Mouse (Mus musculus) kidney, adult 9 months (tissue): ENCODE data around the gene Cpeb2.

Source experiments
- DNase-seq: peaks from one replicate; pipeline ENCODE4 v3.0.0; 2022

The Cpeb2 gene

GRCm38 (mm10) chr5:43239141-43239835, 6.3 kb downstream of the Cpeb2 start:
- DNase-seq = no peak

DNA sequence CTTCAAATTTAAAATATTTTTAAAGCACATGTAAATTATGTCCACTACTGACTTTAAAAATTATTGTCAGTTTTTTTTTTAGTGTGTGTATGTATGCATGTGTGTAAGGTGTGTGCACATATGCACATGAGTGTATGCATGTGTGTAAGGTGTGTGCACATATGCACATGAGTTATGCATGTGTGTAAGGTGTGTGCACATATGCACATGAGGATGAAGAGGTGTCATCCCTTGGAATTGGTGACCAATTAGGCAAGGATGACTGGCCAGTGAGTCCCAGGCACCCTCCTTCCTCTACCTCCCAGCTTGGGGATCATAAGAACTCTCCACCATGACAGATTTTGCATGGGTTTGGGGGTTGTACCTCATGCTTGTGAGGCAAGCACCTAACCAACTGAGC, 7.8 kb downstream of the Cpeb2 start:
- DNase-seq = no peak

DNA sequence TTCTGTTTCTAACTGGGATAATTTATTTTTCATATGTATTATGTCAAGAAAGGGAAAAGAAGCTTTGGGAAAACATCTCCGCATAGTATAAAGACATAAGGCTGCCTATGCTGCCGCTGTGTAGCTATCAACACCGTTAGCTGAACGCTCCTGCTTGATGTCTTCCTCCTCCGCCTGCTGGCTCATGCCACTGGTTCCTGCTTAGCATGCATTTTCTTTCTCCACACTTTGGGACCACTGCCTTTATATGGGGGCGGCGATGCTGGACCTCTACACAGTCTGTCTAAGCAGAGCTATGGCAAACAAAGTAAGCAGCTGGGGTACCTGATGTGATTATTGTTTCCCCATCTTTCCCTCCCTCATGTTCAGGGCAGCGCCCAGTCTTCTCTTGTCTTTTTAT, 13.3 kb downstream of the Cpeb2 start:
- DNase-seq = no peak

- DNase-seq = no peak
These were observed 14.0 kb downstream of the Cpeb2 start for GRCm38 (mm10) chr5:43246954-43247353.

DNA sequence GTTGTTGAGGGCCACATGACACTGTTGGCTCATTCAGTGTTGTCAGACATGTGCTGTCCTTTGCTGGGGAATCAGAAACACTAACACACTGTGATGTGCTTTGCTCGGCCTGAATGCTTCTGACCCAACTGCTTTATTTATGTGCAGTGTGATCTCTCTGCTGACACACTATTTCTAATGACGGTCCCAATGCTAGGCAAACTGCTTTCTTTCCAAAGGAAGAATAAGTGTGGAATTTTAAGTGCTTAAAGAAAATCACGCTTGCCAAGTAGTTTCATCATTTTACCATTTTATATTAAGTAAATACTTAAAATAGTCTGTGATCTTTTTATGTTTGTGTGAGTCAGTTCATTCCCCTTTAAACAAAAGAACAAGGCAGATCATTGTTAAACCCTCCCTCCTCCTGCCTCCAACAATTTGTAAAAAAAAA, 15.0 kb downstream of the Cpeb2 start:
- no peak for DNase-seq

DNA sequence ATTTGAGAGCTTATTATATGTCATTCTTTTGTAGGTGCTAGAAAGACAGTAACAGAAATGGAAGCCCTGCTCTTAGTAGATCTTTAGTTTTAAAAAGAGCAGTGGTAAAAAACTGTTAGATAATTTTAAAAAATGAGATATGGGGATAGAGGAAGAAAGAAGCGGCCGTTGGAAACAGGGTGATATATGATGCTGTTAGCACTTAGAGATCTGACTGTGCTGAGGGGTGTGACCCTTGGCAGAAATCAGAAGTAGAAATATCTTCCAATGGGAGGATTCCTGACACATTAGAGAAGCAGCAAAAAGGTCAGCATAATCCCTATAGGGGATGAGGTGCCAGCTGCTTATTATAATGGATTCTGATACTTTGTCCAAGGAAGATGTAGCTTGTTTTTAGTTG, 24.5 kb downstream of the Cpeb2 start:
- no peak for DNase-seq

DNA sequence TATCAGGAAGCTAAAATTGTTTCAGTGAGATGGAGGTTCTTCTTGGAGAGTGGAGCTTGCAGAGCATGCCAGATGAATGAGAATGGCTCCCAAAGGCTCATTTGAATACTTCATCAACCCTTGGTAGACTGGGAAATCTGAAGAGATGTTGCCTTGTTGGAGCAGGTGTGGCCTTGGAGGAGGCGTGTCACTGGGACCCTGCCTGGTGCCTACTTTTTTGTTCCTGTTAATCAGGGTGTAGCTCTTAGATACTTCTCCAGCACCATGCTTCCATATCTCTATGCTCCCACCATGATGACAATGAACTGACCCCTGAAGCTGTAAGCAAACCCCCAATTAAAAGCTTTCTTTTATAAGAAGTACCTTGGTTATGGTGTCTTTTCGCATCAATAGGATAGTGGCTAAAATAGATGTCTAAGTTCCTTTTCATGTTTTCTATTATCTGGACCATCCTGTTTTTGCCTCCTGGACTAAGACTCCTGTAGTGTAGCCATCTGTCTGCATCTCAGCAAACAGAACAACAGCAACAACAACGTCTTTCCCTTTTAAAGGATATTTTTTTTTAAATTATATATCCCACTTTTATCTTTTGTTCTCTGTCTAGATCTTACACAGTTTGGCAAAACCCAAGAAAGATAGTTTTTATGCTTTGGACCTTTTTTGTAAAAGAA, 25.6 kb downstream of the Cpeb2 start:
- no peak for DNase-seq

GRCm38 (mm10) chr5:43261814-43262213, 28.8 kb downstream of the Cpeb2 start:
- DNase-seq = no peak

- peak; percentile 83 for DNase-seq
These were observed 31.0 kb downstream of the Cpeb2 start for GRCm38 (mm10) chr5:43263951-43264350.

DNA sequence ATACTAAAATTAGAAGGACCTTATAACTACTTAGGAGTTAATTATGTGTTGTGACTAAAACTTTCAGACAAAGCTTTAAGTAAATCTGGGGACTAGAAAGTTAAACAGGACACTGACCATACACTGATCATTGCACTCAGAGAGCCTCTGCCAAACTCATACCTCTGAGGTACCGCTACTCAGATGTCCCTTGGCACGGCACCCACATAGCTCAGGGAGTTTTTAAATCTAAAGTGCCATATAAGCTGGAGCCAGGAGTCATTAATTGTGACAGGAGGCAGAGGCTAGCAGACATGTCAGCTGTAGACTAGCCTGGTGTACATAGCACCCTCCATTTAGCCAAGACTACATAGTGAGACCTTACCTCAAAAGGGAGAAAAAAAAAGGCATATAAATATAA, 31.7 kb downstream of the Cpeb2 start:
- peak; percentile 17 for DNase-seq

DNA sequence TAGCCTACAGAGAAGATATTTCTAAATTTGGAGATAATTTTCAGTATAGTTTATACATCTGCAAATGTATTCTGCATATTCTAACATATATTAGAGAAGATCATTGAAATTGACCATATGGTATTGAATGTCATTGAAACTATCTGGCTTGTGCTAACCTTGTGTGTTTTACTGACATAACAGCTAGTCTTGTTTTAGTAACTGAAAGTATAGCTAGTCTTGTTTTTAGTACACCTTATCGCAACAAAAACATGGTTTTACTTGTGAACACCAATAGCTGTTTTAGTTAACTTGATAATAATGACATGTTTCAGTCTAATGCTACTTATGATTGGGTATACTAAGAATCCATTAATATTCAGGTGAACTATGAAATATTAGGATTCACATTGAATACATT, 45.0 kb downstream of the Cpeb2 start:
- DNase-seq = no peak

DNA sequence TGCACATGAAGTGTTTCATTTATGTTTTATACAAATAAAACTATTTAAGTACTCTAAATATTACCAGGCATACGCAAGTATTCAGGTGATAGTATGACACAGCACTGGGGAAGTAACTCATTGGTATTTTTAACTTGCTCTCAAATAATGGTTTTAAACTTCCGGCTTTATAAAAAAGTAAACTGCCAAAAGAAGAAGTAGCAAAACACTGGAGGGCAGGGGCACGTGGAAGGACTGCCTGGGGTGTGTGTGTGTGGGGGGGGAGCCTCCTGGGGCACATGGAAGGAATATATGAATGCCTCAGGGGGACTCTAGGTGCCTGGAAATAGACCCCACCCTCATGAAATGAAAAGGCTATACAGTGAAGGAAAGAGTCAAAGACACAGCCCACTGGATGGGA, 46.8 kb downstream of the Cpeb2 start:
- DNase-seq = no peak

DNA sequence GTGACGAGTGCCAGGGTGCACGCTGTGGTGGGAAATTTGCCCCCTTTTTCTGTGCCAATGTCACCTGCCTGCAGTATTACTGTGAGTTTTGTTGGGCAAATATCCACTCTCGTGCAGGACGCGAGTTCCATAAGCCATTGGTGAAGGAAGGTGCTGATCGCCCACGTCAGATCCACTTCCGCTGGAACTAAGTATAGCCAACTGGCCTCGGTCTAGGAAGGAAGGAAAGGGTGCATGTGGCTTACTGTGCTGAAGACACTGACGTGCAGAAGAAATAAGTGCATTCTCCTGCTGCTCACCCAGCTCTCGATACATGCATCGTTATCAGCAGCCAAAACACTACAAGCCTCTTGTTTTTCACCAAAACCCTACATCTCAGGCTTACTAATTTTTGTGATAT, 52.8 kb downstream of the Cpeb2 start:
- DNase-seq = no peak

GRCm38 (mm10) chr5:43289752-43290446, 56.9 kb downstream of the Cpeb2 start:
- DNase-seq = no peak

DNA sequence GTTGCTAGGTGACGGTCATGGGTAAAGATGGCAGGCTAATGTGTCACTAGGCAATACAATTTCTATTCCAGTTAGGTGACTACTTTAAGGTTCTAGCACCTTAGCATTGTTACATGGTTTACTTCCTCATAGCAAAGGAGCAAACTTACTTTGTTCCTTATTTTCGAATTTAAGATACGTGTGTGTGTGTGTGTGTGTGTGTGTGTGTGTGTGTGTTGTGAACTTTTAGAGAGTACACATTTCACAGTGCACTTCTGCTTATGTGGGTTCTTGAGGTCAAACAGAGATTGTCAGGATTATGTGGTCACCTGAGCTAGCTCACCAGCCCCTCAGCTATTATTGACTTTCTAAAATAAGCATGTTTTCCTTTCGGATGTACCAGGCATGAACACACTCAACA, 60.2 kb downstream of the Cpeb2 start:
- DNase-seq = no peak

DNA sequence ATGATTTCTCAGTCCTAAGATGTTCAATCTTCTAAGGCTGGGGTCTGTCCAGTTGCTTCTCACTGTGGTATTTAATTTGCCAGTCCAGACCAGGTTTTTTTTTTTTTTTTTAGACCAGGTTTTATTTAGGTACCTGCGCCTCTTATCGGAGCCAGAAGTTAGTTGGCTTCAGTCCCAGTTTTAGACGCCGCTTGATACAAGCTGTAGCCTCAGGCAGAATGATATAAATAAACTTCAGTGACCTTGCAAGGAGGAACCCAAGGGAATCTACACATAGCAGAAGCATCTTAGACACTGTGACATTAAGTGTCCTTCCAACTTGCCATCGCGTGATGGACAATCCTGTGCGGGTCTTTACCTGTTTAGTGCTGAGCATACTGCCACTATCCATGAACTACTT, 64.5 kb downstream of the Cpeb2 start:
- no peak for DNase-seq

DNA sequence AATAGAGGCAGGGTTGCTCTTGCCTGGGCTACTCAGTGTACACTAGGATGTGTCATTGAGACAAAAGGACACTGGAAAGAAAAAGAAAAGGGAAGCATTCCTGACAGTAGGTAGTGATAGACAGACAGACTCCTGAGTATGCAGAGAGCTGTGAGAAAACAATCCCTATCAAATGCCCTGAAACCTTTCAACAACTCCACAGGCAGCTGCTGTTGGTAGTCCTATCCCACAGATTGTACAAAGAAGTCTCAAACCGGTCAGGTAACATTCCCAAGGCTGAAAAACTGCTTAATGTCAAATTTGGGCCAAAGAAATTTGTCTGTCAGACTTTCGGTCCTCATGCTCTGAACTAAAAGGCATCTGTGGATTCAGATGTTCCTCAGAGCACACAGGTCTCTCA, 66.0 kb downstream of the Cpeb2 start:
- no peak for DNase-seq

GRCm38 (mm10) chr5:43300076-43300475, 67.1 kb downstream of the Cpeb2 start:
- DNase-seq = no peak

DNA sequence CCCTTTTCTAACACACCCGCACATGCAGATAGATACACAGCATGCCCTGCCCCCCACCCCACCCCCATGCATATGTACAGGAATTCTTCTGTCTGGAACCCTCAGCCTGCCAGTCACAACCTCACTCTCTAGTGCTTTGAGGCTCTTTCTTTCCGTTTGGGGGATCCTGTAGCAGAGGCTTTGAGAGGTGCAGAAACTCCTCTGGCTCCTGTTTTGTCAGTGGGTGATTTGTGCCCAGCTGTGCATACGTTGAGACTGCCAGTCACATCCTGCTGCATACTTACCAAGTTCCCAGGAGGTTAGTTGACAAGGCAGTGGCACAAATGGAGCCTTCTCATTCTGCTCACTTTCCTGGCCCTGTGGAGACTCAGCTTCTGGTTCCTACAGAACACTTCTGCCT, 68.0 kb downstream of the Cpeb2 start:
- DNase-seq = no peak

- no peak for DNase-seq
These were observed 70.5 kb downstream of the Cpeb2 start for GRCm38 (mm10) chr5:43303504-43303903.

DNA sequence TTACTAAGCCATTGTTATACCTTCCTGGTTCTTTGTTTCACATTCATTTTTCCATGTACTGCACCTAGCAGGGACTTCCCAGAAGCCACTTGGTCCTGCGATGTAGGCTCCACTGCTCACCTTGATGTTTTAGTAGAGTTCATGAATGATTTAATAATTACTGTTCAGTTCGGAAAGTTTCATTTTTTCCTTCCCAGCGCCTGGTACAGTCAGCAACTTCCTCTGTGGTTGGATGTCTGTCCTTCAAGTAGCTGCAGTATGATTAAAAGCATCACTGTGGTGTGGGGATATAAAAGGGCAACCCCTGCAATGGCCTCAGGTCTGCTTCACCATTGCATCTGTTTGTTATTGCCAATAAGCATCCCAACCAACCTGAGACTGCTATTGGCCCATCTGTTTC, 72.5 kb downstream of the Cpeb2 start:
- no peak for DNase-seq

GRCm38 (mm10) chr5:43309961-43310360, 77.0 kb downstream of the Cpeb2 start:
- DNase-seq = peak; percentile 83

DNA sequence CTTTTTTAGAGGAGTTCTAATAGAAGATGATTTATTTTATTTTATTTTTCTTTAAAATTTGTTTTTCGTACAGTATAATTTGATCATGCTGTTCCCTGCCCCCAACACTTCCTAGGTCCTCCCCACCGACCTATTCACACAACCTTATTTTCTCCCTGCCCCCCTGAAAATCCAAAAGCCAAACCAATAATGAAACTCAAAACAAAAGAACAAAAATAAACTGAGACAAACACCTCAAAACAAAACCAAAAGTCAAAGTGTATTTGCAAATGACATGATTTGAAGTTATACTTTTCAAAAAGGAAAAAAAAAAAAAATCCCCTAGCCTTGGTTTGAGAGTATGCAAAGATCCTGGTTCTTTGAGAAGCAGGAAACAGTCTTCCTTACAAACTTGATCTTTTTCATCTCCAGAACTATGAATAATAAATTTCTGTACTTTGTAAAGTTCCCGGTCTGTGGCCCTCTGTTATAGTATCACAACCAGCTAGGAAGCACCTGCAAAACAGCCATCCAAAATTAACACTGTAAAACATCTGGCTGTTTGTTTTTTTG, 91.4 kb downstream of the Cpeb2 start:
- DNase-seq = no peak

- no peak for DNase-seq
These were observed 92.6 kb downstream of the Cpeb2 start for GRCm38 (mm10) chr5:43325561-43325960.
